Mouse (Mus musculus): Measurements from ENCODE around the gene Lhpp. TPM values are rescaled to one million over a fixed set of nuclear protein-coding genes. Genes with fewer than 3 reads are reported as not detected.

Lhpp gene
- polyA plus RNA-seq, 1 experiment from 2014 or later: 20.4 TPM

GRCm38 (mm10) chr7:132575623-132576022 is 34.8 kb upstream of the Lhpp start:
- Histone ChIP-seq H3K9ac (ENCODE audit: low read depth, low read length) (peak overlapping the region; percentile 62), H3K27ac (ENCODE audit: low read depth, low read length) (peak overlapping the region; percentile 71; the same call in 1 of the 2 replicates), H3K36me3 (ENCODE audit: control insufficient read depth, insufficient read depth, low read length) (no peaks in the 10 kb centered on the region), H3K4me2 (replicated peaks; ENCODE audit: low read depth, low read length) (peak overlapping the region; percentile 87), H3K4me3 (ENCODE audit: low read depth, low read length) (peak overlapping the region; percentile 70), H3K9me3 (ENCODE audit: control insufficient read depth, low read length) (no peaks in the 10 kb centered on the region), H3K4me1 (replicated peaks; ENCODE audit: control insufficient read depth, insufficient read depth, low read length) (0 out of 2 replicates have a peak, but pooled peaks cover 2% of the 10 kb centered on the region), H3K27me3 (ENCODE audit: control insufficient read depth, insufficient read depth, low read length) (no peaks in the 10 kb centered on the region; the same call in 1 of the 2 replicates)
- peak; percentile 89 for ATAC-seq (ENCODE audit: low FRiP score)
- under 1% methylated on average over 13 of the region's 13 CpGs for WGBS
- peak; percentile 89 for DNase-seq (ENCODE audit: low spot score)

GRCm38 (mm10) chr7:132576116-132576650 is 34.3 kb upstream of the Lhpp start, which contains the start of gene Oat:
TSS of gene Oat (minus strand) at chr7:132576398.
- Histone ChIP-seq H3K4me1 (replicated peaks; ENCODE audit: control insufficient read depth, insufficient read depth, low read length) (0 out of 2 replicates have a peak, but pooled peaks cover 2% of the 10 kb centered on the region), H3K27ac (ENCODE audit: low read depth, low read length) (peak within 1 kb of the TSS; percentile 71), H3K36me3 (ENCODE audit: control insufficient read depth, insufficient read depth, low read length) (no peaks in the 10 kb centered on the region), H3K9ac (ENCODE audit: low read depth, low read length) (peak within 1 kb of the TSS; percentile 62), H3K9me3 (ENCODE audit: control insufficient read depth, low read length) (no peaks in the 10 kb centered on the region), H3K4me3 (ENCODE audit: low read depth, low read length) (peak within 1 kb of the TSS; percentile 70), H3K27me3 (ENCODE audit: control insufficient read depth, insufficient read depth, low read length) (no peaks in the 10 kb centered on the region; the same call in 1 of the 2 replicates), H3K4me2 (replicated peaks; ENCODE audit: low read depth, low read length) (peak within 1 kb of the TSS; percentile 87)
- DNase-seq (ENCODE audit: low spot score) (peak; percentile 96), ATAC-seq (ENCODE audit: low FRiP score) (peak; percentile 98)
- under 1% methylated on average over 43 of the region's 49 CpGs for WGBS

- Histone ChIP-seq H3K27me3 (ENCODE audit: control insufficient read depth, insufficient read depth, low read length) (no peaks in the 10 kb centered on the region; the same call in 1 of the 2 replicates), H3K4me1 (replicated peaks; ENCODE audit: control insufficient read depth, insufficient read depth, low read length) (0 out of 2 replicates have a peak, but pooled peaks cover 2% of the 10 kb centered on the region), H3K4me3 (ENCODE audit: low read depth, low read length) (no peak overlapping the region), H3K9me3 (ENCODE audit: control insufficient read depth, low read length) (no peaks in the 10 kb centered on the region), H3K36me3 (ENCODE audit: control insufficient read depth, insufficient read depth, low read length) (no peaks in the 10 kb centered on the region), H3K9ac (ENCODE audit: low read depth, low read length) (no peak overlapping the region), H3K4me2 (replicated peaks; ENCODE audit: low read depth, low read length) (no peak overlapping the region), H3K27ac (ENCODE audit: low read depth, low read length) (no peak overlapping the region)
- 57% methylated on average over 4 of the region's 4 CpGs for WGBS
- ATAC-seq (ENCODE audit: low FRiP score) (no peak), DNase-seq (ENCODE audit: low spot score) (no peak)
Observed at GRCm38 (mm10) chr7:132576891-132577290, 33.5 kb upstream of the Lhpp start.

- H3K9ac ChIP-seq (ENCODE audit: low read depth, low read length): no peak overlapping the region
- no peak for ATAC-seq (ENCODE audit: low FRiP score)
- no peak overlapping the region for H3K4me2 ChIP-seq (replicated peaks; ENCODE audit: low read depth, low read length)
- no peak for DNase-seq (ENCODE audit: low spot score)
- no peaks in the 10 kb centered on the region for H3K9me3 ChIP-seq (ENCODE audit: control insufficient read depth, low read length)
- H3K4me1 ChIP-seq (replicated peaks; ENCODE audit: control insufficient read depth, insufficient read depth, low read length): 0 out of 2 replicates have a peak, but pooled peaks cover 2% of the 10 kb centered on the region
- no peak overlapping the region for H3K4me3 ChIP-seq (ENCODE audit: low read depth, low read length)
- no peak overlapping the region for H3K27ac ChIP-seq (ENCODE audit: low read depth, low read length)
- WGBS: 79% methylated on average over 6 of the region's 6 CpGs
- no peaks in the 10 kb centered on the region for H3K36me3 ChIP-seq (ENCODE audit: control insufficient read depth, insufficient read depth, low read length)
- H3K27me3 ChIP-seq (ENCODE audit: control insufficient read depth, insufficient read depth, low read length): no peaks in the 10 kb centered on the region; the same call in 1 of the 2 replicates
Observed at GRCm38 (mm10) chr7:132580511-132580910, 29.9 kb upstream of the Lhpp start.

GRCm38 (mm10) chr7:132581441-132581840 is 29.0 kb upstream of the Lhpp start:
- Histone ChIP-seq H3K4me2 (replicated peaks; ENCODE audit: low read depth, low read length) (no peak overlapping the region), H3K27ac (ENCODE audit: low read depth, low read length) (no peak overlapping the region), H3K4me1 (replicated peaks; ENCODE audit: control insufficient read depth, insufficient read depth, low read length) (0 out of 2 replicates have a peak, but pooled peaks cover 1% of the 10 kb centered on the region), H3K27me3 (ENCODE audit: control insufficient read depth, insufficient read depth, low read length) (no peaks in the 10 kb centered on the region; the same call in 1 of the 2 replicates), H3K36me3 (ENCODE audit: control insufficient read depth, insufficient read depth, low read length) (no peaks in the 10 kb centered on the region), H3K9me3 (ENCODE audit: control insufficient read depth, low read length) (no peaks in the 10 kb centered on the region), H3K9ac (ENCODE audit: low read depth, low read length) (no peak overlapping the region), H3K4me3 (ENCODE audit: low read depth, low read length) (no peak overlapping the region)
- ATAC-seq (ENCODE audit: low FRiP score) (no peak), DNase-seq (ENCODE audit: low spot score) (no peak)
- WGBS: 83% methylated on average over 2 of the region's 2 CpGs

GRCm38 (mm10) chr7:132585695-132586491 is 24.5 kb upstream of the Lhpp start:
- ATAC-seq (ENCODE audit: low FRiP score): no peak
- WGBS: 76% methylated on average over 3 of the region's 3 CpGs

GRCm38 (mm10) chr7:132587167-132587566 is 23.3 kb upstream of the Lhpp start:
- WGBS: 72% methylated on average over 5 of the region's 5 CpGs
- ATAC-seq (ENCODE audit: low FRiP score) (no peak), DNase-seq (ENCODE audit: low spot score) (no peak)
- Histone ChIP-seq H3K4me2 (replicated peaks; ENCODE audit: low read depth, low read length) (no peak overlapping the region), H3K4me3 (ENCODE audit: low read depth, low read length) (no peak overlapping the region), H3K27ac (ENCODE audit: low read depth, low read length) (no peak overlapping the region), H3K4me1 (replicated peaks; ENCODE audit: control insufficient read depth, insufficient read depth, low read length) (no peaks in the 10 kb centered on the region), H3K36me3 (ENCODE audit: control insufficient read depth, insufficient read depth, low read length) (no peaks in the 10 kb centered on the region), H3K9me3 (ENCODE audit: control insufficient read depth, low read length) (no peaks in the 10 kb centered on the region), H3K9ac (ENCODE audit: low read depth, low read length) (no peak overlapping the region), H3K27me3 (ENCODE audit: control insufficient read depth, insufficient read depth, low read length) (no peaks in the 10 kb centered on the region)

More at GRCm38 (mm10) chr7:132585695-132586491, 24.5 kb upstream of the Lhpp start:
- Histone ChIP-seq H3K4me3 (ENCODE audit: low read depth, low read length) (no peak overlapping the region), H3K27me3 (ENCODE audit: control insufficient read depth, insufficient read depth, low read length) (no peaks in the 10 kb centered on the region), H3K36me3 (ENCODE audit: control insufficient read depth, insufficient read depth, low read length) (no peaks in the 10 kb centered on the region), H3K9me3 (ENCODE audit: control insufficient read depth, low read length) (no peaks in the 10 kb centered on the region), H3K4me1 (replicated peaks; ENCODE audit: control insufficient read depth, insufficient read depth, low read length) (no peaks in the 10 kb centered on the region), H3K4me2 (replicated peaks; ENCODE audit: low read depth, low read length) (no peak overlapping the region), H3K9ac (ENCODE audit: low read depth, low read length) (no peak overlapping the region), H3K27ac (ENCODE audit: low read depth, low read length) (no peak overlapping the region)
- no peak for DNase-seq (ENCODE audit: low spot score)

GRCm38 (mm10) chr7:132589610-132590009 is 20.8 kb upstream of the Lhpp start:
- H3K27ac ChIP-seq (ENCODE audit: low read depth, low read length): no peak overlapping the region

More at GRCm38 (mm10) chr7:132589610-132590009, 20.8 kb upstream of the Lhpp start:
- no peak overlapping the region for H3K4me2 ChIP-seq (replicated peaks; ENCODE audit: low read depth, low read length)
- WGBS: 58% methylated on average over 5 of the region's 5 CpGs
- no peak overlapping the region for H3K4me3 ChIP-seq (ENCODE audit: low read depth, low read length)
- H3K36me3 ChIP-seq (ENCODE audit: control insufficient read depth, insufficient read depth, low read length): no peaks in the 10 kb centered on the region
- no peaks in the 10 kb centered on the region for H3K4me1 ChIP-seq (replicated peaks; ENCODE audit: control insufficient read depth, insufficient read depth, low read length)
- H3K9me3 ChIP-seq (ENCODE audit: control insufficient read depth, low read length): no peaks in the 10 kb centered on the region
- ATAC-seq (ENCODE audit: low FRiP score) (no peak), DNase-seq (ENCODE audit: low spot score) (no peak)
- no peaks in the 10 kb centered on the region for H3K27me3 ChIP-seq (ENCODE audit: control insufficient read depth, insufficient read depth, low read length)
- H3K9ac ChIP-seq (ENCODE audit: low read depth, low read length): no peak overlapping the region
